Mouse (Mus musculus) thymus, adult 18-20 months (tissue): Measurements from ENCODE around the gene Acvrl1.

Experiments
- DNase-seq, 2 experiments: peaks; one replicate each; pipeline ENCODE4 v3.0.0; 2022; ENCODE audit warnings: mixed read lengths in 2 of 2

Acvrl1 gene

GRCm38 (mm10) chr15:101172016-101172415 lies 43.7 kb downstream of the Acvrl1 start:
- DNase-seq, result no peak

GRCm38 (mm10) chr15:101173421-101174211 lies 45.3 kb downstream of the Acvrl1 start, which contains the start of gene Acvr1b:
Gene Acvr1b (plus strand): TSS chr15:101174067.
- DNase-seq, result peak; percentile 83 to 85

- DNase-seq, result peak; percentile 35 to 57
These were observed 46.2 kb downstream of the Acvrl1 start for GRCm38 (mm10) chr15:101174294-101175130.

DNA sequence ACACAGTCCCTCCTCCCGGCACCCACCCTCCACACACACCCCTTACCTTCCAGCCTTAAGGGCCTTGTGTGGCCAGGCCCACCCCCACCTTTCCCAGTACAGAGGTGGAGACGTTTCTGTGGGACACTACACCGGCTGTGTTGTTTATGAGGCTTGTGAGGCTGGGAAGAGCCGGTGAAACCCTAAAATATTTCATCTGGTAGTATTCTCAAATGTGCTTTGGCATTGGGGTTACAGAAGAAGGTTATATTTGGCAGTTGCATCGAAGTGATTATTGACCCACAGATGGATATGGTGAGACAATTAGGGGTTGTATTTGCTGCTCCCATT lies 46.8 kb downstream of the Acvrl1 start:
- DNase-seq, result no peak

- DNase-seq, result no peak
These were observed 47.4 kb downstream of the Acvrl1 start for GRCm38 (mm10) chr15:101175613-101176283.

DNA sequence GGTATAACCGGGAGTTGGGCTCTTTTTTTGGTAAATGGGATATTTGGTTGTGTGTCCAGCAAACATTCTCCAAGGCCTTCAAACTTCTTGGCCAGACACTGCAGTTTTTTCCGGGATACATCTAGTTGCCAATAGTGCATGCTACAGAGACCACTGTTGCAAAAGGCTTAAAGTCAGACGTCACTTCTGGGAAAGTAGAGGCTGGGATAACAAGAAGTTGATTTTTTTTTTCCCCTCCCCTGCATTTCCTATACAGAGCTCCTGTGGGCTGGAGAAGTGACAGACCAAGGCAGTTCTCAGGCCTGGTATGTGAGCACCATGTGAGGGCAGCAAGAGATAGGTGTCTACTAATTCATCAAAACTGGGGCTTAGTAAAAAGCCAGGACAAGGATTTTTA lies 48.0 kb downstream of the Acvrl1 start:
- DNase-seq, result no peak

DNA sequence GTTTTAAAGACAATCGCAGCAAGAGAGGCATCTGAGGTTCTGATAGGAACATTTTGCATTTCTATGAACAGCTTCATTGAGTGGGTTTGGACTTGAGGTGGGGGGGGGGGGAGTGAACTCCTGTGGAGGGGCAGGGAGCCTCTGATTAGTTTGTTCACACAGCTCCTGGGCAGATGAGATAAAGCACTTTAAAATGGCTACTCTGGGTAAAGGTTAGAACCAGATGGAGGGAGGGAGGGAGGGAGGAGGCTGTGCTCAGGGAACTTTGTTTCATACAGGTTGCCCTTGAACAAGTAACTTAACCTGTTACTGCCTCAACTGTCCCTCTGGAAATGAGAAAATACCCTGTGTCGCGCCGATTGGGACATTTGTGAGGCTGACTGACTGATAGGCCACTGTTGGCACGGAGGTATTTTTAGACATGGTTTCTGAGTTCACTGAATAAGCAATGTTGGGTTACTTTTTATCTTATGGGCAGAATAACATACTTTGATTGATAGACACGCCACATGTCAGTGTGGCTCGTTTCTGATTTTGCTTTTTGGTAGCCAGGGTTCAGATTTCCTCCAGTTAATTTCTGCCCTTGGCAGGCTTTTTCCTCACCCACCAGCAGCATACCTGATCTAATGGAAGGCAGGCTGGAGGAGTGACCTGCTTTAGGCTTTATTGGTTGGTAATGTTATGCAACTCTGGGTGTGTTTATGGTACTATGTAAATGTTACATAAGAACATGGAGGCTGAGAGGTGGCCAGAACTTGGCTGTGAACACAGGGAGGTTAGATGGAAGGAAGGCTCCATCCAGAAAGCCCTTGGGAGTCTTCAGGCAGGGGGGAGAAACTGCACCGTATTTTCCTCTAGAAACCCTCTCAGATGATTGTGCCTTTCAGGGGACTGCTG lies 48.7 kb downstream of the Acvrl1 start:
- no peak for DNase-seq

DNA sequence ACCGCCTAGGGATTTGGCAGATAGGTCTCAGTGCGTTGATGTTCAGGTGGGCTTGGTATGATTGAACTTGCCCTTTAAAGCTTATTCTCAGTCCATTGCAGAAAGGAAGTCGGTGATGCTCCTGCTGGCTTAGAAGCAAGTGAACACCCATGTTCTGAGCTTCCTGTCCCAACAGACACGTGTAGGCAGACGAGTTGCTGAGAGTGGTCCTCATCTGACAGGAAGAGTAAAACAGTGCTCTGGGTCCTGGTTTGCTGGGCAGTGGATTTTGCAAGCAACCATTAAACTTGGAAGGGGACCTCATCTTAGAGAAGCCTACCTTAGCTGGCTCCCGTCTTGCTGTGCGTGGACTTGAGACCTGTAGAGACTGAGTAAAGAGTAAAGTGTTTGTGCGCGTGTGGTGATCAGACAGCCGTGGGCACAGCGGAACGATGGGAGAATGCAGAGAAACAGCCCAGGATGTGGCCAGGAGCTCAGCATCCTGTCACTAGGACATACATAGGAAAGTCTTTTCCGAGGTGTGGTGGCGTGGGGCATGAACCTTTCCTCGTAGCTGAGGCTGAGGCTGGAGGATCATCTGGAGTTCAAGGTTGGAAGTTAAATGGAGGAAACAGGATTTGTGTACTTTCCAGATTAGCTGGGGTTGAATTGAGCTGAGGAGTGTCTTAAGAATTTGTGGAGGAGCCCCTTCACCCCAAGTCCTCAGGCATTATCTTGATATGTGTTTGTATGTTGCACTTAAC lies 52.2 kb downstream of the Acvrl1 start:
- no peak for DNase-seq

- DNase-seq, result no peak
These were observed 52.8 kb downstream of the Acvrl1 start for GRCm38 (mm10) chr15:101181106-101181466.

- DNase-seq, result no peak
These were observed 53.2 kb downstream of the Acvrl1 start for GRCm38 (mm10) chr15:101181500-101181899.

DNA sequence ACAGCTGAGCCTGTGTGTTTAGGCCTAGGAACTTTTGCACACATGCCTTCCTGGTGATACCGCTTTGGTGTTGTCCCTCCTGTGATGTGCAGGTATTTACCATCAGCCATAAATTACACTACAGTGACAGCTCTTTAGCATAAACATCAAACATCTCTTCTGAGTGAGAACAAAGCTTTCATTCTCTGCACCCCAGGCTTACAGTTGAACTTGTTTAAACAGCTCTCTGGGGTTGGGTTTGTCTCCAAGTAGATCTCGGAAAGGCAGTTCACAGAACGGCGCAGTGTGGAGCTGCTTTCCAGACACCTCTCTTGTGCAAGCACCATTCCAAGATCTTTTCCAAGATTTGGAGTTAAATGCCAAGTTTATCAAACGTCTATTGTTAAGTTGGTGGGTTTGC lies 54.4 kb downstream of the Acvrl1 start:
- DNase-seq, result no peak

DNA sequence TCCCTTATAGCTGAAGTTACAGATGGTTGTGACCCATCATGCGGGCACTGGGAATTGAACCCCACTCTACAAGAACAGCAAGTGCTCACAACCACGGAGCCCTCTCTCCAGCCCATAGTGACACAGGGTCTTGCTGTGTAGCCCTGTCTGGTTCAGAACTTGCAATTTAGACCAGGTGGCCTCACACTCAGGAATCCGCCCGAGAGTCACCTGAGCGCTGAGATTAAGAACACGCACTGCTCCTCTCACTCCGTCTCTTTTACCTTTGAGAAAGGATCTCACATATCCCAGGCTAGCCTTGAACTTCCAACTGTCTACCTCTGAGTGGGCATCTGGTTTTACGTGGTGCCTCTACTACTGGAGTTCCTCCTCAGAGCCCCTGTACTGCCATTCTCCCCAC lies 56.0 kb downstream of the Acvrl1 start:
- no peak for DNase-seq

DNA sequence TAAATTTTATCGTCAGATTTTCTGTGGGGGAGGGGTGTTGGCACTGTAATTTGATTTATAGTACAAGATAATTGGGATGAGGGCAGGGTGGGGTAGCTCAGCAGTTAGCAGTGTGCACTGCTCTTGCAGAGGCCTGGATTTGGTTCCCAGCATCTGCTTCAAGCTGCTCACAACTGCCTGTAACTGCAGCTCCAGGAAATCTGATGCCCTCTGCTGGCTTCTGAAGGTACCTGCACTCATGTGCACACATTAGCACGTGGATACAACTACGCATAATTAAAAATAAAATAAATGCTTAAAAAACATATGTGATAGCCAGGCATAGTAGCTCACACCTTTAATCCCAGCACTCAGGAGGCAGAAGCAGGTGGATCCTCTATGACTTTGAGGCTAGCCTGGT lies 57.2 kb downstream of the Acvrl1 start:
- no peak for DNase-seq

GRCm38 (mm10) chr15:101187907-101188306 lies 59.6 kb downstream of the Acvrl1 start:
- DNase-seq, result no peak

- DNase-seq, result no peak
These were observed 61.8 kb downstream of the Acvrl1 start for GRCm38 (mm10) chr15:101189981-101190761.

- no peak for DNase-seq
These were observed 62.4 kb downstream of the Acvrl1 start for GRCm38 (mm10) chr15:101190762-101191150.

DNA sequence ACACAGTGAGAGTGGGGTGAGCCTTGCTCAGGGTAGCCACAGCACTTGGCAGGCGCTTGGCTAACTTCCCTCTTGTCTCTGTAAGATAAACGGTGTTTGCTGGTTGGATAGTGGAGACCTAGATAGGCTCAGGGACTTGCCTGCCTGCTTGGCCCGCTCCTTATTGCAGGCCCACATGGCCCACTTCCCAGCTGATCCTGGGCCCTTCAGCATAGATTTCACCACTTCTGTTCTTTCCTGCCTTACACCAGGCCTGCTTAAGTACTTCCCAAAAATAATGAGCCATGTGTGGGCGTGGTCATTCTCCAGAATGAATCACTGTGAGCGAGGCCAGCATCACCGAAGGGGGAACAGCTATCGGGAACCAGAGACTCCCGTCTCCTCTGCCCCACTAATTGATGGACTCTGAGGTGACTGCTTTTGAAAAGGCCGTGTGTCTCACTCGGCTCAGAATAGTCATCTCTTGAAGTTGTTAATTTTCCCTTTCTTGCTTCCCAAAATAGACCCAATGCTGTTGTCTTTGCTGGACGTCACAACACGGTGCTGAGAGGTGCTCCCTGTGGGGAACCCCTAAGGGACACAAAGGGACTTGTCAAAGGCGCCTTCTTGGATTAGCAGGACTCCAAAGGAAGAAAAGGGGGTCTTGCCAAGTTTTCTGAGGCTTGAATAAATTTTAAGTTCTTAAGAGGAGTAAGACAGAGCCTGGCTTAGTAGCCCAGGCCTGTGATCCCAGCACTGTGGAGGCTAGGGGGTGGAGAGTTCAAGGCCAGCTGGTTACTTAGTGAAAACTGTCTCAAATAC lies 63.3 kb downstream of the Acvrl1 start:
- DNase-seq, result no peak

DNA sequence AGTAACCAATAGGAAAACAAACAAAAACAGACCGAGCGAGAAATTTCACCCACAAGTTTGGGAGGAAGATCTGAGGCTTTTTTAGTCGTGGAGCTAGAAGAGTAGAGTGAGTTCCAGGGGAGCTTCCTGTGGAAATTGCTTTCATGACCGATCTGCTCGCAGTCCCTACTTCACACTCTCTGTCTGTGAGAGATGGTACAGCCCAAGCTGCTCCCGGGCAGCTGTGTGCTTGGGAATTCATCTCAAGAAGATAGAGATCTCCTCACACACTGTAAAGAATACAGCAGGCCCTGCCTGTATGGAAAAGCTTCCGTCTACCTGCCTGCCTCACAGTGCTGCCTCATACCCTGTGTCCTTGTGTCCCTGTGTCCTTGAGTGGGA lies 63.9 kb downstream of the Acvrl1 start:
- DNase-seq, result no peak

DNA sequence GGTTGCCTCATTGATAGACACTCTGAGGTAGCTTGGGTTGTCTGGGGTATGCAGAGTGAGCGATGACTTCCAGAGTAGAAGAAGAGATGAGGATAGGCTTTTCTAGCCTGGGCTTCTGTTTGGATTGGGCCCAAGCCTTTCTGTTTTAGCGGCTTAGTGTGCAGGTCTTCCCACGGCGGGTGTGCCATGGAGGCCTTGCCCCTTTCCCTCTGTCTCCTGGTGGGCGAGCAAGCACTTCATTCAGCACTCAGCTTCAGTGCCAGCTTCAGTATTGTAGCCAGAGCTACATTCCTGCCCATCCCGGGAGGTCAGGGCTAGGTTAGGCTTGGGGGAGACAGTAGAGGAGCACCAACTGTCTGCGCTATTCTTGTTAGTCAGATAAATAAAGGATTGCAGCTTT lies 64.3 kb downstream of the Acvrl1 start:
- DNase-seq, result no peak

DNA sequence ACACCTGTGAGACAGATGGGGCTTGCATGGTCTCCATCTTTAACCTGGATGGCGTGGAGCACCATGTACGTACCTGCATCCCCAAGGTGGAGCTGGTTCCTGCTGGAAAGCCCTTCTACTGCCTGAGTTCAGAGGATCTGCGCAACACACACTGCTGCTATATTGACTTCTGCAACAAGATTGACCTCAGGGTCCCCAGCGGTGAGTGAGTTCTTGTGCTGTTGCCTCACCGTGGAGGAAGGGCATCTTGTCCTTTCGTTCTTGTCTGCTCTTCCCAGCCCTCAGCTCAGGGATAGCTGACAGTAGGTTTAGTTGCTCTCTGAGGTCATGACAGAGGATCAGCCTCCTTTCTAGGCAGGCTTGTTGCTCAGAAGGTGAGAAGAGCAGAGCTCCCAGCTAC lies 65.6 kb downstream of the Acvrl1 start:
- DNase-seq, result no peak
